Mouse (Mus musculus) lung, embryonic 15.5 days (tissue): ENCODE data around the gene Srrm3. TPM values are rescaled to one million over a fixed set of nuclear protein-coding genes. Genes with fewer than 3 reads are reported as not detected.

Source experiments
- ATAC-seq: fragments of 200-750 bp; cut with Nextera tagmentation; 2 replicates; pipeline ENCODE4 v1.8.0; 2017; ENCODE audit warnings: moderate number of reproducible peaks, borderline replicate concordance; ENCODE audit not compliant: low FRiP score, low TSS enrichment; ENCODE audit errors: extremely low read depth
- H3K27ac ChIP-seq: fragments of 300-500 bp; sonication (generic); 2 replicates; pipeline ENCODE4 v1.5.1; 2015; ENCODE audit warnings: moderate library complexity, mild to moderate bottlenecking, inconsistent platforms
- H3K27me3 ChIP-seq: fragments of 300-500 bp; sonication (generic); 2 replicates; pipeline ENCODE4 v1.6.1; 2015; ENCODE audit warnings: inconsistent platforms
- H3K36me3 ChIP-seq: fragments of 300-500 bp; sonication (generic); 2 replicates; pipeline ENCODE4 v1.6.1; 2015; ENCODE audit warnings: inconsistent platforms
- H3K4me1 ChIP-seq: fragments of 300-500 bp; sonication (generic); 2 replicates; pipeline ENCODE4 v1.6.1; 2015; ENCODE audit warnings: inconsistent platforms
- H3K4me2 ChIP-seq: fragments of 300-500 bp; sonication (generic); 2 replicates; pipeline ENCODE4 v1.6.1; 2015; ENCODE audit warnings: inconsistent platforms, mild to moderate bottlenecking, moderate library complexity
- H3K4me3 ChIP-seq: fragments of 300-500 bp; sonication (generic); 2 replicates; pipeline ENCODE4 v1.5.1; 2015; ENCODE audit warnings: mild to moderate bottlenecking, inconsistent platforms
- H3K9ac ChIP-seq: fragments of 300-500 bp; sonication (generic); 2 replicates; pipeline ENCODE4 v1.6.1; 2015; ENCODE audit warnings: inconsistent platforms
- H3K9me3 ChIP-seq: fragments of 300-500 bp; sonication (generic); 2 replicates; pipeline ENCODE4 v1.6.1; 2016; ENCODE audit warnings: inconsistent platforms
- WGBS: fragments of 180-500 bp; shearing (Covaris S2); methylation state at CpG from one replicate; pipeline ENCODE4 v1.1.7; 2015; 5-methylcytosine and 5-hydroxymethylcytosine counted together
- microRNA-seq: library from miRNA; unstranded; fragments of <30 nt; microRNA quantifications from one replicate; pipeline ENCODE4, GENCODE M21; 2016
- polyA plus RNA-seq: library from polyadenylated mRNA; unstranded; fragments of >200 nt; fragmentation: Nextera tagmentation; extraction: Ambion mirVana; gene quantifications from 2 replicates; pipeline ENCODE4 v1.2.1, GENCODE M21; 2015

Gene Srrm3
- polyA plus RNA-seq, 1 experiment from 2014 or later: 0.64 TPM

DNA sequence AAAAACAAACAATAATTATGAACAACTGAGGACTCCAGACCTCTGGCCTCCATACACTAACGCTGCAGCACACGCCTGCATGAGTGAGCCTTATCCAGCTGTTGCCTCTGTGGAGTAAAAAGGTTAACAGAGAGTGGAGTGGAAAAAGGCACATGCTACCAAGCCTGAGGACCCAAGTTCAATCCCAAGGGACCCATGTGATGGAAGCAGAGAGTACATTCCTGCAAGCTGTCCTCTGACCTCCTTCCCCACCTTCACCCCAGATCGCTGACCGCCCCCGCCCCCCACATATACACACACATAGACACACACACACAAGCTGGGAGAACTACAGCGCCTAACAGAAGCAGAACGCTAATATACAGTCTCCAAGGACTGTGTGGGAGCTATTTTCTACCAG, 117.2 kb downstream of the Srrm3 start:
- ATAC-seq: no peak
- H3K4me2 ChIP-seq: no peak overlapping the region
- H3K36me3 ChIP-seq: peaks cover 66% of the 10 kb centered on the region
- H3K4me1 ChIP-seq: no peaks in the 10 kb centered on the region
- no peaks in the 10 kb centered on the region for H3K27me3 ChIP-seq
- WGBS: 95% methylated on average over 7 of the region's 7 CpGs
- H3K9me3 ChIP-seq: no peaks in the 10 kb centered on the region
- no peak overlapping the region for H3K27ac ChIP-seq
- no peak overlapping the region for H3K4me3 ChIP-seq
- H3K9ac ChIP-seq: no peak overlapping the region

Small RNA genes lying within 50 kb of the gene (microRNA-seq; reads per million reads assigned to microRNA genes)
- gene Gm23268: not detected

Other genes with a start within 250 kb of the Srrm3 start
- not detected in 2 replicates for gene Ccl26, start 243.3 kb upstream of the Srrm3 start, polyA plus RNA-seq
- gene Ccl24, start 233.8 kb upstream of the Srrm3 start, polyA plus RNA-seq: 1.9 and 4.0 TPM in 2 replicates
- 33.8 and 42.7 TPM in 2 replicates for gene Rhbdd2, start 174.3 kb upstream of the Srrm3 start, polyA plus RNA-seq
- gene Por, start 136.9 kb upstream of the Srrm3 start, polyA plus RNA-seq: 64.5 and 67.8 TPM in 2 replicates
- 37.7 and 38.3 TPM in 2 replicates for gene Tmem120a, start 62.4 kb upstream of the Srrm3 start, polyA plus RNA-seq
- 0.24 and 0.57 TPM in 2 replicates for gene Styxl1, start 28.5 kb upstream of the Srrm3 start, polyA plus RNA-seq
- gene Mdh2, start 28.4 kb upstream of the Srrm3 start, polyA plus RNA-seq: 452 and 462 TPM in 2 replicates
- gene Hspb1, start 81.0 kb downstream of the Srrm3 start, polyA plus RNA-seq: 114 and 129 TPM in 2 replicates
- 144 and 156 TPM in 2 replicates for gene Ywhag, start 127.7 kb downstream of the Srrm3 start, polyA plus RNA-seq
- 3.2 and 3.5 TPM in 2 replicates for gene Ssc4d, start 167.6 kb downstream of the Srrm3 start, polyA plus RNA-seq
- not detected in 2 replicates for gene Zp3, start 173.2 kb downstream of the Srrm3 start, polyA plus RNA-seq
- 23.8 TPM in 2 replicates for gene Dtx2, start 187.9 kb downstream of the Srrm3 start, polyA plus RNA-seq
- gene Upk3b, start 231.6 kb downstream of the Srrm3 start, polyA plus RNA-seq: 22.5 and 27.8 TPM in 2 replicates
- gene Upk3bl, start 247.6 kb downstream of the Srrm3 start, polyA plus RNA-seq: 4.2 and 5.1 TPM in 2 replicates